Comparison of ENCODE assay signal across 8 mouse cellular contexts in the genomic region with DNA sequence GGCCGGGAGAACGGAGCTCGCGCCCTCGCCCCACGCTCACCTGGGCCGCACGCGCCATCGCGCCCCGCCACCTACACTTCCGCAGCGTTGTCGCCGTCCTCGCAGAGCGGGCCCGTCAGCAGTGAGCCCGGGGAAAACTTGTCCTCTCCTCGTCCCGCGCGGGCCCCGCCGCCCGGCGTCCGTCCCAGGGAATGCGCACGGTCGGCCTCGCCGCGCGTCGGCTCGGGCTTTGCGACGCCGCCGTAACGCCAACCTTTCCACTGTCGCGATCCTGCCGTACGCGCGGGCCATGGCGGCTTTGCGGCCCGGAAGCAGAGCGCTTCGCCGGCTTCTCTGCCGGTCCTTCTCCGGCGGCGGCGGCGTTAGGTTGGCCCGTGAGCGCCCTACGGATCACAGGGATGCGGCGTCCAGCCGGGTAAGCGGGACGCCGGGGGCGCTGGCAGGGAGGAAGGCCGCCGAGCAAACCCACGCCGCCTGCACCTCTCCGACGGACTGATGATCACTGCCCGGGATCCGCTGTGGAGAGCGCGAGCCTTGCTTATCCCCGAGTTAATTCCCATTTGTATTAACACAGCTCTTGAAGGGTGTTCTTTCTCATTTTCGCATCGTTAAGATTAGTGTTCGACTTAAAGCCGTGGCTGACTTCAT. TPM values are rescaled to one million over a fixed set of nuclear protein-coding genes. Genes with fewer than 3 reads are reported as not detected.
DNase-seq lines count a peak whose midpoint lies in the region; ATAC-seq and TF ChIP-seq lines count a peak whose summit lies in the region.

A gene (minus strand): TSS at position 254 of the 648 bp plus-strand sequence.
A gene (plus strand): TSS at position 258 of the 648 bp plus-strand sequence.

- no peak; the same call in 1 of the 2 replicates for TF ChIP-seq CTCF in cerebellum, adult 2 months (IDR thresholded peaks at IDR 0.05; ENCODE audit: borderline replicate concordance, insufficient read depth, low read depth, low read length)
- TF ChIP-seq CTCF in forebrain, postnatal 0 days (IDR thresholded peaks at IDR 0.05; ENCODE audit: low read depth) = peak; percentile 62
- TF ChIP-seq CTCF in layer of hippocampus, adult 2 months (conservative IDR thresholded peaks at IDR 0.05) = peak; percentile 71
- no peak for TF ChIP-seq CTCF in olfactory bulb, adult 2 months (IDR thresholded peaks at IDR 0.05; ENCODE audit: insufficient read depth, low read depth, low read length)

- H3K9ac ChIP-seq in forebrain, postnatal 0 days = peak within 1 kb of the TSS; percentile 80
- peak within 1 kb of the TSS; percentile 93 for H3K9ac ChIP-seq in lung, embryonic 15.5 days

- peaks cover 14% of the 10 kb centered on the region for H3K4me1 ChIP-seq in cerebellum, adult 2 months (ENCODE audit: control insufficient read depth, insufficient read depth, low read length)
- H3K4me1 ChIP-seq in forebrain, postnatal 0 days (ENCODE audit: insufficient read depth) = peaks cover 13% of the 10 kb centered on the region
- H3K4me1 ChIP-seq in lung, embryonic 15.5 days = peaks cover 25% of the 10 kb centered on the region
- H3K4me1 ChIP-seq in olfactory bulb, adult 2 months (ENCODE audit: control insufficient read depth, insufficient read depth, low read length) = peaks cover 34% of the 10 kb centered on the region

- H3K4me2 ChIP-seq in forebrain, postnatal 0 days (ENCODE audit: low read depth) = peak within 1 kb of the TSS; percentile 75
- H3K4me2 ChIP-seq in lung, embryonic 15.5 days = peak within 1 kb of the TSS; percentile 65

- H3K27me3 ChIP-seq in cerebellum, adult 2 months (ENCODE audit: control insufficient read depth, insufficient read depth, low read length) = no peaks in the 10 kb centered on the region
- no peaks in the 10 kb centered on the region for H3K27me3 ChIP-seq in forebrain, postnatal 0 days (ENCODE audit: insufficient read depth, low read length)
- H3K27me3 ChIP-seq in lung, embryonic 15.5 days = no peaks in the 10 kb centered on the region

- peak; percentile 99 for ATAC-seq in forebrain, postnatal 0 days
- peak; percentile 94 for ATAC-seq in lung, embryonic 15.5 days (ENCODE audit: borderline replicate concordance, extremely low read depth, low FRiP score, low TSS enrichment)

- WGBS in cerebellum, adult 2 months = under 1% methylated on average over 85 of the region's 86 CpGs
- WGBS in forebrain, postnatal 0 days = under 1% methylated on average over 84 of the region's 86 CpGs
- under 1% methylated on average over 85 of the region's 86 CpGs for WGBS in lung, embryonic 15.5 days
- WGBS in olfactory bulb, adult 2 months = under 1% methylated on average over 84 of the region's 86 CpGs

- peak within 1 kb of the TSS; percentile 67 for H3K27ac ChIP-seq in cerebellum, adult 2 months (ENCODE audit: insufficient read depth, low read length)
- H3K27ac ChIP-seq in forebrain, postnatal 0 days (ENCODE audit: low read depth, low read length) = peak within 1 kb of the TSS; percentile 85
- H3K27ac ChIP-seq in layer of hippocampus, adult 2 months = peak within 1 kb of the TSS; percentile 94
- H3K27ac ChIP-seq in lung, embryonic 15.5 days = peak within 1 kb of the TSS; percentile 75
- H3K27ac ChIP-seq in olfactory bulb, adult 2 months (ENCODE audit: insufficient read depth, low read depth, low read length) = peak within 1 kb of the TSS; percentile 70

- peaks cover 28% of the 10 kb centered on the region for H3K36me3 ChIP-seq in forebrain, postnatal 0 days (ENCODE audit: insufficient read depth)
- peaks cover 33% of the 10 kb centered on the region for H3K36me3 ChIP-seq in lung, embryonic 15.5 days

- TF ChIP-seq POLR2A in cerebellum, adult 2 months (IDR thresholded peaks at IDR 0.05; ENCODE audit: borderline replicate concordance, insufficient read depth, low read length) = peak; percentile 55; the same call in 1 of the 2 replicates
- TF ChIP-seq POLR2A in olfactory bulb, adult 2 months (IDR thresholded peaks at IDR 0.05; ENCODE audit: insufficient read depth, low read depth, low read length) = peak; percentile 71

- no peaks in the 10 kb centered on the region for H3K9me3 ChIP-seq in forebrain, postnatal 0 days (ENCODE audit: low read length)
- no peaks in the 10 kb centered on the region for H3K9me3 ChIP-seq in lung, embryonic 15.5 days

- H3K4me3 ChIP-seq in cerebellum, adult 2 months (replicated peaks; ENCODE audit: insufficient read depth, low read depth, low read length) = peak within 1 kb of the TSS; percentile 80
- H3K4me3 ChIP-seq in forebrain, postnatal 0 days (ENCODE audit: low read depth, low read length) = peak within 1 kb of the TSS; percentile 95
- H3K4me3 ChIP-seq in layer of hippocampus, adult 2 months = peak within 1 kb of the TSS; percentile 89
- H3K4me3 ChIP-seq in lung, embryonic 15.5 days = peak within 1 kb of the TSS; percentile 91
- H3K4me3 ChIP-seq in olfactory bulb, adult 2 months (ENCODE audit: insufficient read depth, low read depth, low read length) = peak within 1 kb of the TSS; percentile 79

- intact Hi-C loops in heart, postnatal 36 days (cut with DNase I) = no loop called here

- DNase-seq in MN1 (ENCODE audit: low spot score) = peak; percentile 90
- DNase-seq in cerebellum, adult 2 months = peak; percentile 93
- peak; percentile 96 for DNase-seq in forebrain, postnatal 0 days
- DNase-seq in heart, postnatal 36 days = peak; percentile 90 to 93
- peak; percentile 87 to 90 for DNase-seq in layer of hippocampus, adult 2 months (ENCODE audit: low spot score in 2 of 2)
- peak; percentile 88 for DNase-seq in thymus, adult 18-20 months

RNA-seq across cellular contexts. Expression of the first gene that starts in this region (rescaled TPM):
- polyA plus RNA-seq in cerebellum, adult 2 months (2012; rRNA removed) = 52.7 and 54.4 TPM in 2 replicates
- total RNA-seq in forebrain, postnatal 0 days (2014; rRNA removed) = 50.6 and 54.2 TPM in 2 replicates
- polyA plus RNA-seq in forebrain, postnatal 0 days (2015; fragmentation: Nextera tagmentation; extraction: Ambion mirVana) = 60.7 and 71.2 TPM in 2 replicates
- 10 to 100 TPM; 19.5 to 20.4 TPM for total RNA-seq in heart, postnatal 36 days (2021)
- total RNA-seq in layer of hippocampus, adult 2 months (2021) = 10 to 100 TPM; 50.6 to 50.9 TPM
- polyA plus RNA-seq in lung, embryonic 15.5 days (2015; fragmentation: Nextera tagmentation; extraction: Ambion mirVana) = 49.4 and 52.2 TPM in 2 replicates
- polyA plus RNA-seq in olfactory bulb, adult 2 months (2012; ENCODE audit: insufficient read depth, insufficient read length, low replicate concordance, missing spikeins) = not detected in 2 replicates

RNA-seq across cellular contexts. Expression of the second gene that starts in this region (rescaled TPM):
- polyA plus RNA-seq in cerebellum, adult 2 months (2012; rRNA removed) = 46.8 and 49.8 TPM in 2 replicates
- total RNA-seq in forebrain, postnatal 0 days (2014; rRNA removed) = 27.8 and 30.1 TPM in 2 replicates
- 52.7 and 59.8 TPM in 2 replicates for polyA plus RNA-seq in forebrain, postnatal 0 days (2015; fragmentation: Nextera tagmentation; extraction: Ambion mirVana)
- 10 to 100 TPM; 38.4 to 40.6 TPM for total RNA-seq in heart, postnatal 36 days (2021)
- 10 to 100 TPM; 35.7 to 36.8 TPM for total RNA-seq in layer of hippocampus, adult 2 months (2021)
- polyA plus RNA-seq in lung, embryonic 15.5 days (2015; fragmentation: Nextera tagmentation; extraction: Ambion mirVana) = 43.7 and 47.9 TPM in 2 replicates
- not detected in 2 replicates for polyA plus RNA-seq in olfactory bulb, adult 2 months (2012; ENCODE audit: insufficient read depth, insufficient read length, low replicate concordance, missing spikeins)

Comparison
In these comparisons a context has a peak if more than half of its experiments do, and no peak if none do; other contexts are left out.
1. Peak in every context shown above with its lines: DNase-seq, ATAC-seq, H3K4me3 ChIP-seq and H3K27ac ChIP-seq.
2. RNA of the second gene that starts in this region (polyA plus RNA-seq): 52.7 to 59.8 TPM in forebrain, postnatal 0 days, 46.8 to 49.8 TPM in cerebellum, adult 2 months and 43.7 to 47.9 TPM in lung, embryonic 15.5 days; not detected in olfactory bulb, adult 2 months; every median in the first group is over 10 times any median in the second.
3. CTCF ChIP-seq: peak in forebrain, postnatal 0 days (single experiment) and layer of hippocampus, adult 2 months (single experiment); none in cerebellum, adult 2 months (single experiment) and olfactory bulb, adult 2 months (single experiment).